Mouse (Mus musculus) MEL (cell line): ENCODE data around the gene Ggt5.

Experiments
- CTCF ChIP-seq, 3 experiments: IDR thresholded peaks in 2 of 3; conservative IDR thresholded peaks in 1 of 3; 2 replicates each; pipeline ENCODE4 v1.5.1; 2011 to 2012; ENCODE audit warnings: low read length in 3 of 3, low read depth in 2 of 3, mild to moderate bottlenecking in 2 of 3, improper control_type of control experiment in 1 of 3, inconsistent platforms in 1 of 3, mixed read lengths in 1 of 3, moderate library complexity in 1 of 3; ENCODE audit not compliant: control insufficient read depth in 1 of 3, insufficient read depth in 1 of 3, poor library complexity in 1 of 3, severe bottlenecking in 1 of 3
- EP300 ChIP-seq, 2 experiments: IDR thresholded peaks; 2 replicates each; pipeline ENCODE4 v1.6.1; 2011; ENCODE audit warnings: improper control_type of control experiment in 2 of 2, low read length in 2 of 2, low read depth in 1 of 2, mild to moderate bottlenecking in 1 of 2
- ETS1 ChIP-seq: IDR thresholded peaks from 2 replicates; pipeline ENCODE4 v1.6.1; 2012; ENCODE audit warnings: low read depth, mild to moderate bottlenecking, inconsistent platforms, low read length, improper control_type of control experiment, moderate library complexity
- KAT2A ChIP-seq: conservative IDR thresholded peaks from 2 replicates; pipeline ENCODE4 v1.6.1; 2012; ENCODE audit warnings: low read depth, low read length, improper control_type of control experiment, inconsistent platforms
- MAX ChIP-seq: IDR thresholded peaks from 2 replicates; pipeline ENCODE4 v1.6.1; 2011; ENCODE audit warnings: low read length, improper control_type of control experiment
- MAZ ChIP-seq: IDR thresholded peaks from 2 replicates; pipeline ENCODE4 v1.6.1; 2012; ENCODE audit warnings: low read depth, mild to moderate bottlenecking, inconsistent platforms, low read length, improper control_type of control experiment
- MXI1 ChIP-seq: IDR thresholded peaks from 2 replicates; pipeline ENCODE4 v1.6.1; 2011; ENCODE audit warnings: mild to moderate bottlenecking, low read depth, low read length, improper control_type of control experiment
- MYB ChIP-seq: IDR thresholded peaks from 2 replicates; pipeline ENCODE4 v1.6.1; 2011; ENCODE audit warnings: mild to moderate bottlenecking, low read depth, low read length, improper control_type of control experiment
- POLR2A ChIP-seq, 2 experiments: IDR thresholded peaks; 2 replicates each; pipeline ENCODE4 v1.6.1; 2011 to 2012; ENCODE audit warnings: low read length in 2 of 2, mild to moderate bottlenecking in 2 of 2, control low read depth in 1 of 2, improper control_type of control experiment in 1 of 2, low read depth in 1 of 2, moderate library complexity in 1 of 2; ENCODE audit not compliant: control insufficient read depth in 1 of 2, insufficient read depth in 1 of 2, poor library complexity in 1 of 2
- TCF12 ChIP-seq: IDR thresholded peaks from 2 replicates; pipeline ENCODE4 v1.6.1; 2014; ENCODE audit warnings: low read depth, mild to moderate bottlenecking, inconsistent platforms, low read length, improper control_type of control experiment, moderate library complexity
- UBTF ChIP-seq: IDR thresholded peaks from 2 replicates; pipeline ENCODE4 v1.6.1; 2012; ENCODE audit warnings: low read depth, mild to moderate bottlenecking, inconsistent platforms, low read length, improper control_type of control experiment, moderate library complexity, borderline replicate concordance; ENCODE audit not compliant: insufficient read depth
- USF2 ChIP-seq, 2 experiments: IDR thresholded peaks; 2 replicates each; pipeline ENCODE4 v1.6.1; 2011 to 2012; ENCODE audit warnings: improper control_type of control experiment in 2 of 2, low read length in 2 of 2, borderline replicate concordance in 1 of 2, inconsistent platforms in 1 of 2, low read depth in 1 of 2, mild to moderate bottlenecking in 1 of 2; ENCODE audit not compliant: insufficient read depth in 1 of 2
- ZKSCAN1 ChIP-seq: IDR thresholded peaks from 2 replicates; pipeline ENCODE4 v1.6.1; 2012; ENCODE audit warnings: low read depth, mild to moderate bottlenecking, inconsistent platforms, low read length, improper control_type of control experiment, moderate library complexity
- ZMIZ1 ChIP-seq: IDR thresholded peaks from 2 replicates; pipeline ENCODE4 v1.6.1; 2012; ENCODE audit warnings: low read depth, mild to moderate bottlenecking, inconsistent platforms, low read length, improper control_type of control experiment, moderate library complexity

GRCm38 (mm10) chr10:75610486-75610885 is 21.3 kb downstream of the Ggt5 start:
- TF ChIP-seq TCF12 (no peak), KAT2A (no peak), POLR2A (IDR thresholded peaks at IDR 0.05; ENCODE audit: control insufficient read depth in 1 of 2, insufficient read depth in 1 of 2, low read depth in 1 of 2, low read length in 2 of 2, poor library complexity in 1 of 2) (no peak), MXI1 (no peak), CTCF (IDR thresholded peaks at IDR 0.05 in 2 of 3, conservative IDR thresholded peaks at IDR 0.05 in 1 of 3; ENCODE audit: control insufficient read depth in 1 of 3, insufficient read depth in 1 of 3, low read depth in 2 of 3, low read length in 3 of 3, poor library complexity in 1 of 3, severe bottlenecking in 1 of 3) (no peak), USF2 (IDR thresholded peaks at IDR 0.05; ENCODE audit: borderline replicate concordance in 1 of 2, insufficient read depth in 1 of 2, low read depth in 1 of 2, low read length in 2 of 2) (no peak), MAX (no peak), MAZ (no peak), ZKSCAN1 (no peak), UBTF (no peak), MYB (no peak), EP300 (IDR thresholded peaks at IDR 0.05; ENCODE audit: low read depth in 1 of 2, low read length in 2 of 2) (no peak), ETS1 (no peak), ZMIZ1 (no peak)
